Mouse (Mus musculus) kidney, embryonic 16.5 days (tissue): ENCODE measurements around the gene Ubxn11. TPM values are rescaled to one million over a fixed set of nuclear protein-coding genes. Genes with fewer than 3 reads are reported as not detected.

Experiments
- ATAC-seq: fragments of 200-750 bp; cut with Nextera tagmentation; 2 replicates; pipeline ENCODE4 v1.8.0; 2017; ENCODE audit warnings: moderate TSS enrichment; ENCODE audit not compliant: low FRiP score, low TSS enrichment
- H3K27ac ChIP-seq: fragments of 300-500 bp; sonication (generic); 2 replicates; pipeline ENCODE4 v1.5.1; 2014; ENCODE audit warnings: low read length
- H3K27me3 ChIP-seq: fragments of 300-500 bp; sonication (generic); 2 replicates; pipeline ENCODE4 v1.6.1; 2014; ENCODE audit warnings: low read length, control low read depth, mixed read lengths; ENCODE audit not compliant: insufficient read depth
- H3K36me3 ChIP-seq: fragments of 300-500 bp; sonication (generic); 2 replicates; pipeline ENCODE4 v1.6.1; 2014; ENCODE audit warnings: low read length, control low read depth, mixed read lengths; ENCODE audit not compliant: insufficient read depth
- H3K4me1 ChIP-seq: fragments of 300-500 bp; sonication (generic); 2 replicates; pipeline ENCODE4 v1.6.1; 2014; ENCODE audit warnings: low read length, control low read depth, mixed read lengths; ENCODE audit not compliant: insufficient read depth
- H3K4me2 ChIP-seq: fragments of 300-500 bp; sonication (generic); replicated peaks from 2 replicates; pipeline ENCODE4 v1.6.1; 2014; ENCODE audit warnings: low read depth, low read length
- H3K4me3 ChIP-seq: fragments of 300-500 bp; sonication (generic); 2 replicates; pipeline ENCODE4 v1.5.1; 2014; ENCODE audit warnings: mild to moderate bottlenecking, low read length
- H3K9ac ChIP-seq: fragments of 300-500 bp; sonication (generic); replicated peaks from 2 replicates; pipeline ENCODE4 v1.6.1; 2014; ENCODE audit warnings: low read length
- H3K9me3 ChIP-seq: fragments of 300-500 bp; sonication (generic); 2 replicates; pipeline ENCODE4 v1.6.1; 2016; ENCODE audit warnings: low read length, control low read depth
- WGBS: fragments of 180-500 bp; shearing (Covaris S2); extraction: QIAGEN DNeasy Blood & Tissue Kit; methylation state at CpG from one replicate; pipeline ENCODE4 v1.1.7; 2014; 5-methylcytosine and 5-hydroxymethylcytosine counted together
- polyA plus RNA-seq: library from polyadenylated mRNA; unstranded; fragments of >200 nt; fragmentation: Nextera tagmentation; extraction: Ambion mirVana; gene quantifications from 2 replicates; pipeline ENCODE4 v1.2.1, GENCODE M21; 2015

Ubxn11 gene
- polyA plus RNA-seq, 1 experiment from 2014 or later, result 13.8 TPM

- Histone ChIP-seq H3K36me3 (peaks cover 7% of the 10 kb centered on the region), H3K27ac (no peak overlapping the region), H3K4me3 (no peak overlapping the region), H3K4me2 (no peak overlapping the region), H3K27me3 (no peaks in the 10 kb centered on the region), H3K9ac (no peak overlapping the region), H3K4me1 (no peaks in the 10 kb centered on the region), H3K9me3 (no peaks in the 10 kb centered on the region)
- no peak for ATAC-seq
- 91% methylated on average over 3 of the region's 3 CpGs for WGBS
Measured at GRCm38 (mm10) chr4:134166906-134167305, 64.5 kb downstream of the Ubxn11 start.

GRCm38 (mm10) chr4:134172391-134172790, 70.0 kb downstream of the Ubxn11 start:
- Histone ChIP-seq H3K9me3 (no peaks in the 10 kb centered on the region), H3K27ac (no peak overlapping the region), H3K27me3 (no peaks in the 10 kb centered on the region), H3K36me3 (peaks cover 3% of the 10 kb centered on the region; the same call in 1 of the 2 replicates), H3K4me3 (no peak overlapping the region), H3K9ac (no peak overlapping the region), H3K4me2 (no peak overlapping the region), H3K4me1 (no peaks in the 10 kb centered on the region)
- no peak for ATAC-seq
- 78% methylated on average over 3 of the region's 3 CpGs for WGBS

Other genes starting within 250 kb of the Ubxn11 start
- 52.0 and 53.4 TPM in 2 replicates for gene Rps6ka1, start 214.8 kb upstream of the Ubxn11 start, polyA plus RNA-seq
- 2,436 and 2,511 TPM in 2 replicates for gene Hmgn2, start 133.9 kb upstream of the Ubxn11 start, polyA plus RNA-seq
- gene Dhdds, start 101.7 kb upstream of the Ubxn11 start, polyA plus RNA-seq, result 51.7 and 53.1 TPM in 2 replicates
- not detected in 2 replicates for gene Lin28a, start 83.7 kb upstream of the Ubxn11 start, polyA plus RNA-seq
- not detected in 2 replicates for gene Zfp683, start 48.7 kb upstream of the Ubxn11 start, polyA plus RNA-seq
- gene Crybg2, start 41.8 kb upstream of the Ubxn11 start, polyA plus RNA-seq, result 4.2 and 4.5 TPM in 2 replicates
- gene Cd52, start 7.5 kb upstream of the Ubxn11 start, polyA plus RNA-seq, result 7.4 and 7.6 TPM in 2 replicates
- 389 and 435 TPM in 2 replicates for gene Sh3bgrl3, start 26.2 kb downstream of the Ubxn11 start, polyA plus RNA-seq
- 112 and 141 TPM in 2 replicates for gene Cep85, start 84.5 kb downstream of the Ubxn11 start, polyA plus RNA-seq
- gene Gm7534, start 100.4 kb downstream of the Ubxn11 start, polyA plus RNA-seq, result 0.25 and 0.28 TPM in 2 replicates
- gene Catsper4, start 124.8 kb downstream of the Ubxn11 start, polyA plus RNA-seq, result 0.24 and 0.35 TPM in 2 replicates
- 9.6 and 10.9 TPM in 2 replicates for gene Cnksr1, start 135.8 kb downstream of the Ubxn11 start, polyA plus RNA-seq
- 0.62 and 0.67 TPM in 2 replicates for gene E130218I03Rik, start 141.1 kb downstream of the Ubxn11 start, polyA plus RNA-seq
- 15.0 and 15.8 TPM in 2 replicates for gene Zfp593, start 143.0 kb downstream of the Ubxn11 start, polyA plus RNA-seq
- not detected in 2 replicates for gene Gm30191, start 144.4 kb downstream of the Ubxn11 start, polyA plus RNA-seq
- 12.2 and 12.8 TPM in 2 replicates for gene Grrp1, start 151.5 kb downstream of the Ubxn11 start, polyA plus RNA-seq
- 19.2 and 20.2 TPM in 2 replicates for gene Pdik1l, start 185.3 kb downstream of the Ubxn11 start, polyA plus RNA-seq
- 3.3 and 4.1 TPM in 2 replicates for gene Trim63, start 212.6 kb downstream of the Ubxn11 start, polyA plus RNA-seq
- gene Slc30a2, start 240.6 kb downstream of the Ubxn11 start, polyA plus RNA-seq, result 0.92 and 1.4 TPM in 2 replicates